Mouse (Mus musculus) forebrain, embryonic 14.5 days (tissue): ENCODE results near the gene Zfp956. TPM values are rescaled to one million over a fixed set of nuclear protein-coding genes. Genes with fewer than 3 reads are reported as not detected.

Source experiments
- ATAC-seq: fragments of 200-750 bp; cut with Nextera tagmentation; 2 replicates; pipeline ENCODE4 v1.8.0; 2017; ENCODE audit warnings: mild to moderate bottlenecking, moderate library complexity
- DNase-seq: peaks from one replicate; pipeline ENCODE4 v3.0.0-alpha.2; 2015; ENCODE audit warnings: low spot score
- H3K27ac ChIP-seq: fragments of 300-500 bp; sonication (generic); 2 replicates; pipeline ENCODE4 v1.5.1; 2014; ENCODE audit warnings: low read depth, mild to moderate bottlenecking, control low read depth, low read length, moderate library complexity
- H3K27me3 ChIP-seq: fragments of 300-500 bp; sonication (generic); replicated peaks from 2 replicates; pipeline ENCODE4 v1.6.1; 2014; ENCODE audit warnings: low read length, control low read depth, mixed read lengths; ENCODE audit not compliant: control insufficient read depth, insufficient read depth
- H3K36me3 ChIP-seq: fragments of 300-500 bp; sonication (generic); 2 replicates; pipeline ENCODE4 v1.6.1; 2014; ENCODE audit warnings: low read length, control low read depth; ENCODE audit not compliant: control insufficient read depth, insufficient read depth
- H3K4me1 ChIP-seq: fragments of 300-500 bp; sonication (generic); 2 replicates; pipeline ENCODE4 v1.6.1; 2014; ENCODE audit warnings: antibody characterized with exemption, low read length, control low read depth; ENCODE audit not compliant: control insufficient read depth, insufficient read depth
- H3K4me2 ChIP-seq: fragments of 300-500 bp; sonication (generic); 2 replicates; pipeline ENCODE4 v1.6.1; 2014; ENCODE audit warnings: mild to moderate bottlenecking, control low read depth, low read length
- H3K4me3 ChIP-seq: fragments of 300-500 bp; sonication (generic); 2 replicates; pipeline ENCODE4 v1.5.1; 2014; ENCODE audit warnings: low read depth, low read length, control low read depth
- H3K9ac ChIP-seq: fragments of 300-500 bp; sonication (generic); 2 replicates; pipeline ENCODE4 v1.6.1; 2014; ENCODE audit warnings: mild to moderate bottlenecking, low read length, control low read depth, moderate library complexity
- H3K9me3 ChIP-seq: fragments of 300-500 bp; sonication (generic); replicated peaks from 2 replicates; pipeline ENCODE4 v1.6.1; 2016; ENCODE audit warnings: low read length, control low read depth, mixed read lengths; ENCODE audit not compliant: control insufficient read depth
- WGBS: fragments of 180-500 bp; shearing (Covaris S2); extraction: QIAGEN DNeasy Blood & Tissue Kit; methylation state at CpG from one replicate; pipeline ENCODE4 v1.1.7; 2014; 5-methylcytosine and 5-hydroxymethylcytosine counted together
- polyA plus RNA-seq: library from polyadenylated mRNA; unstranded; fragments of >200 nt; fragmentation: Nextera tagmentation; extraction: Ambion mirVana; gene quantifications from 2 replicates; pipeline ENCODE4 v1.2.1, GENCODE M21; 2014

Zfp956 gene
- polyA plus RNA-seq = 16.0 and 18.8 TPM in 2 replicates

DNA sequence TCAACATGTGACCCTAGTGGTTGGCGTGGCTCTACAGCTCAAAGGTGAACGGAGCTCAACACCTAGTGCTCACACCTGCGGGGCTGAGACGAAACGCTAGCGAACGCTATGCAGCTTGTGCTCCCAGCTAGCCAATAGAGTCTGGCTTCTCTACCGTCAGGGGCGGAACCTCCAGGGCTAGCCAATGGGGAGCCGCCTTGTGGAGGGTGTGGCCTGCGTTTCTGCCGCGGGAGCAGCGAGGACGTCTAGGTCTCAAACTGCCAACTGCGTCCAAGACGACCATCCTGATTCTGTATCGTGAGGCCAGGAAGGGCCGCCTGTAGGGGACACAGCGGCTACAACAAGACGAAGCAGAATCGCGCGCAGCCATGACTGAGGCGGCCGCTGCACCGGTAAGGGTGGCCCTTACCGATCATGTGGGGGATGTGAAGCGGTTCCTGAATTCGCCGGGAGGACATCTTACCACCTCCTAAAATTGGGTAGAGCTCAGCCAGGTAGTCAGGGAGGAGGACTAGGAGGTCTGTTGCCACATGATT lies at the start of gene Zfp956:
Gene Zfp956 (plus strand): TSS at position 200 of the 536 bp plus-strand sequence.
- H3K9me3 ChIP-seq = no peaks in the 10 kb centered on the region
- WGBS = under 1% methylated on average over 31 of the region's 31 CpGs
- peak; percentile 96 for DNase-seq
- peaks cover 18% of the 10 kb centered on the region for H3K36me3 ChIP-seq
- no peaks in the 10 kb centered on the region for H3K27me3 ChIP-seq
- peak within 1 kb of the TSS; percentile 65 for H3K4me3 ChIP-seq
- H3K27ac ChIP-seq = peak within 1 kb of the TSS; percentile 34; the same call in 1 of the 2 replicates
- H3K4me2 ChIP-seq = peak within 1 kb of the TSS; percentile 59
- H3K9ac ChIP-seq = peak within 1 kb of the TSS; percentile 74
- H3K4me1 ChIP-seq = peaks cover 11% of the 10 kb centered on the region
- peak; percentile 100 for ATAC-seq

DNA sequence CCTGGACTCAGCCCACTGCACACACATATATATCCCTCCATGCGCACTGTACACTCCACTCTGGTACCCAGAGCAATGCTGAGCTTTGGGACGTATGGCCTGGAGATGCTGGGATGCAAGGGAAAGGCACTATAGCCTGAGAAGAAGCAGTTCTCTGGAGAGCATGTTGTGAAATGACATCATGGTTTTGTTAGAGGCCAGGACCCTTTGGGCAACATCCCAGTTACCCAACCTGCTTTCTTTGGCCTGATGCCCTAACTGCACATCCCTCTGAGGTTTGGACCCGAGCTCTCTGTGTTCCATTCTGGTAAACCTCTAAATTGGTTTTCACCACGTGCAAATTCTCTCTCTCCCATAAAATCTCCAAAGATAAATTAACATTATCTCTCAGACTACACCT lies 49.6 kb upstream of the Zfp956 start:
- no peaks in the 10 kb centered on the region for H3K27me3 ChIP-seq
- H3K4me1 ChIP-seq = no peaks in the 10 kb centered on the region
- no peaks in the 10 kb centered on the region for H3K9me3 ChIP-seq
- no peak overlapping the region for H3K27ac ChIP-seq
- 73% methylated on average over 4 of the region's 4 CpGs for WGBS
- ATAC-seq (no peak), DNase-seq (no peak)
- H3K4me2 ChIP-seq = no peak overlapping the region
- no peak overlapping the region for H3K9ac ChIP-seq
- no peak overlapping the region for H3K4me3 ChIP-seq
- H3K36me3 ChIP-seq = peaks cover 93% of the 10 kb centered on the region

DNA sequence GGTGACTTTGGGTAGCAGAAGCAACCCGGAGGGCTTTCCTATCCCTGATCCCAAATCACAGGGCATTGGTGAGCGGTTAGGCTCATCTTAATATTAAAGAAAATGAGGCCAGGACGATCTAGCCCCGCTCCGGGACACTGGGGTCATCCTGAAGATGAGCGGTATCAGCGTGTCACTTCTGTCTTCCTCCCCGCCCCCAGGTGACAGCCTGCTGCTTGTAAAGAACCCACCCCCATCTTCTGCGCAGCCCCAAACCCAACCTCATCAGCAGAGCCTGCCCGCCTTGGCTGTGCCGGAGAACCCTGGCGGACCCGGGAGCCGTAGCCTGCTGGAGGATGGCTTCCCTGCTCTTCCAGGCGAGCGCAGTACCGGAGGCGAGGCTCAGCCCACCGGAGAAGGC lies 48.8 kb upstream of the Zfp956 start:
- peaks cover 85% of the 10 kb centered on the region for H3K36me3 ChIP-seq
- ATAC-seq = 0 out of 2 replicates have a peak, but pooled peaks have one; percentile 15
- no peak overlapping the region for H3K27ac ChIP-seq
- H3K27me3 ChIP-seq = no peaks in the 10 kb centered on the region
- no peak overlapping the region for H3K4me3 ChIP-seq
- 43% methylated on average over 19 of the region's 19 CpGs for WGBS
- no peak for DNase-seq
- H3K9me3 ChIP-seq = no peaks in the 10 kb centered on the region
- H3K9ac ChIP-seq = no peak overlapping the region
- H3K4me2 ChIP-seq = no peak overlapping the region
- H3K4me1 ChIP-seq = no peaks in the 10 kb centered on the region

DNA sequence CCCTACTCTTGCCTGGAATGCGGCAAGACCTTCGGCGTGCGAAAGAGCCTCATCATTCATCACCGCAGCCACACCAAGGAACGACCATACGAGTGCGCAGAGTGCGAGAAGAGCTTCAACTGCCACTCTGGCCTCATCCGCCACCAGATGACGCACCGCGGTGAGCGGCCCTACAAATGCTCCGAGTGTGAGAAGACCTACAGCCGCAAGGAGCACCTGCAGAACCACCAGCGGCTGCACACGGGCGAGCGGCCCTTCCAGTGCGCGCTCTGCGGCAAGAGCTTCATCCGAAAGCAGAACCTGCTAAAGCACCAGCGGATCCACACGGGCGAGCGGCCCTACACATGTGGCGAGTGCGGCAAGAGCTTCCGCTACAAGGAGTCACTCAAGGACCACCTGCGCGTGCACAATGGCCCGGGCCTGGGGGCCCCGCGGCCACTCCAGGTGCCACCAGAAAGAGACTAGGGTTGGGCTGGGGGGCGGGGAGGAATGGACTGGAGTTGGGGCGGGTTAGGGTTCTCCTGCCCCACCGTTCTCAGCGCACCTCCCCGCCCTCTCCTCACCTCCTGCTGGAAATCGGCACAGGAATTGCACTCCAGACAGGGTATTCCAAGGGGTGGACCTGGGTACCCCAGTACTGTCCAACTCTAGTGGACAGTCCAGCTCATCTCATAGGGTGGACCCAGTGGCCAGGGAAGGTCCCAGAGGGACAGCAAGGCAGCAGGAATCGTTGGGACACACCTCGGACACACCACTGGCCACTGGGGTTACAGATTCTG lies 48.1 kb upstream of the Zfp956 start:
- H3K9ac ChIP-seq = no peak overlapping the region
- H3K27ac ChIP-seq = no peak overlapping the region
- no peaks in the 10 kb centered on the region for H3K27me3 ChIP-seq
- no peaks in the 10 kb centered on the region for H3K9me3 ChIP-seq
- H3K4me1 ChIP-seq = no peaks in the 10 kb centered on the region
- H3K4me2 ChIP-seq = no peak overlapping the region
- no peak overlapping the region for H3K4me3 ChIP-seq
- WGBS = 50% methylated on average over 44 of the region's 44 CpGs
- no peak for DNase-seq
- peaks cover 78% of the 10 kb centered on the region for H3K36me3 ChIP-seq
- ATAC-seq = no peak

DNA sequence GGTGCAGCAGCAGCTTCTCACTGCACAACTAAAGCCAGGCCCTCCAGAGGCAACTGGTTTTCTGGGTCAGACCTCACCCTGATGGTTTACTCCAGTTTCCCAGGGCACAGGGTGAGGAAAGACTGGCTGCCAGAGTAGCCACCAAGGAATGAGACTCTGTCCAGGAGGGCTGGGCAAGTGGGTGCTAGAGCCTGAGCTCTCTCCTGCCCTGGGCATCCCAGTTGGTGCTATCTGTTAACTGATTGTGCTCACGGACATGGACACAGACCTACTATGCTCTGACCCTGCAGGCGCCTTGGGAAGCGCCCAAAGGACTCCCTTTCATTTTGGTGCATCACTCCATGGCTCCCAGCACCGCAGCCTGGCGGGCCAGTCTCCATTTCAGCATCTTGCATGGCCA lies 46.9 kb upstream of the Zfp956 start:
- no peaks in the 10 kb centered on the region for H3K27me3 ChIP-seq
- peaks cover 66% of the 10 kb centered on the region for H3K36me3 ChIP-seq
- H3K4me2 ChIP-seq = no peak overlapping the region
- ATAC-seq (no peak), DNase-seq (no peak)
- WGBS = 92% methylated on average over 5 of the region's 5 CpGs
- H3K27ac ChIP-seq = no peak overlapping the region
- no peaks in the 10 kb centered on the region for H3K4me1 ChIP-seq
- no peak overlapping the region for H3K9ac ChIP-seq
- H3K9me3 ChIP-seq = no peaks in the 10 kb centered on the region
- H3K4me3 ChIP-seq = no peak overlapping the region

DNA sequence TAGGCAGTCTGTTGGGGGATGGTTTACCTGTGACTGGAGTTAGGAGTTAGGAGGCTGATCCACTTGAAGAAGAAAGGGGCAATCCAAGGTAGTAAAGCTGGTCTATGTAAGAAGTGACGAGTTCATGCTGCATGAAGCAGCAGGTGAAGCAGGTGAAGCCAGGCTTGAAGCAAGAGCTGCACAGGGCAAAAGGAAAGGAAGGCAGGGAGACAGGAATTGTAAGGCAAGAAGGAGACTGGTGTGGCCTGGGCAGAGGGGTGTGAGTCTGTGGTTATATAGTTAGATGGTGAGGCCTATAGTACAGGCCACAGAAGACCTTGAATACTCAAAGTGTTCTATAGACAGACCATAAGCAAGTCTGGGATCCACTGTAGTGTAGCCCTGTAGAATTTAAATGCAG lies 44.2 kb upstream of the Zfp956 start:
- DNase-seq (no peak), ATAC-seq (no peak)
- H3K4me3 ChIP-seq = no peak overlapping the region
- H3K9ac ChIP-seq = no peak overlapping the region
- no peaks in the 10 kb centered on the region for H3K4me1 ChIP-seq
- 86% methylated on average over 1 of the region's 1 CpGs for WGBS
- peaks cover 43% of the 10 kb centered on the region for H3K36me3 ChIP-seq
- H3K9me3 ChIP-seq = no peaks in the 10 kb centered on the region
- no peak overlapping the region for H3K27ac ChIP-seq
- H3K4me2 ChIP-seq = no peak overlapping the region
- H3K27me3 ChIP-seq = no peaks in the 10 kb centered on the region

DNA sequence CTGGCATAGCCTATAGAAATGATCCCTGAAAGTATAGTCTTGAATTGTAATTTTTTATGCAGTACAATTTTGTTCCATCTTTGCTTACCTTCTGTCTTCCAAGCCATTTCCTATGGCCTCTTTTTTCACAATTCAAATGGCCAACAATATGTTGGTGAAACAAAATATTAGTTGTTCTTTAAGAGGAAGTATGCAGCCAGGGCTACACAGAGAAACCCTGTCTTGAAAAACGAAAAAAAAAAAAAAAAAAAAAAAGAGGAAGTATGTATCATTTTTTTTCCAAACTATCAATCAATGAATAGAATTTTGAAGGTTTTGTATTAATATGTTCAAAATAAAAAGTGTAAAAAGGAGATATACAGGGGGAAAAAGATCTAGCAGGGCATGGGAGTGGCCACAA lies 41.5 kb upstream of the Zfp956 start:
- no peaks in the 10 kb centered on the region for H3K4me1 ChIP-seq
- no peak for DNase-seq
- no peak overlapping the region for H3K27ac ChIP-seq
- H3K36me3 ChIP-seq = peaks cover 17% of the 10 kb centered on the region
- no peak overlapping the region for H3K4me3 ChIP-seq
- H3K9me3 ChIP-seq = no peaks in the 10 kb centered on the region
- ATAC-seq = no peak
- 73% methylated on average over 1 of the region's 1 CpGs for WGBS
- H3K4me2 ChIP-seq = no peak overlapping the region
- no peak overlapping the region for H3K9ac ChIP-seq
- H3K27me3 ChIP-seq = no peaks in the 10 kb centered on the region

DNA sequence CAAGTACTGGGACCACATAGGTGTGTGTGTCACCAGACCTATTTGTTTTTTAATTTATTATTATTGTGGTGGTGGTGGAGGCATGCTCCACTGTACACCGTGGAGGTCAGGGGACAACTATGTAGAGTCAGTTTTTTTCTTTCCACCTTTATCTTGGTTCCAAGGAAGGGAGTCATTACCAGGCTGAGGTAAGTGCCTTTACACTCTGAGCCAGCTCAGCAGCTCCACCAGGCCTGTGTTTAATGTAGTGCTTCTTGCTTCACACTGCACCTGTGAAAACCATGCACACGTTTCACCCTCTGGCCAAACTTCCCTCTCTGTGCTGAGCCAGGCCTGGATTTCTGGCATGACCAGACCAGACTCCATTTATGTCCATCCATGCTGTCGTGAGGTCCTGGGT lies 40.2 kb upstream of the Zfp956 start:
- no peaks in the 10 kb centered on the region for H3K4me1 ChIP-seq
- no peak overlapping the region for H3K4me3 ChIP-seq
- no peak for ATAC-seq
- H3K4me2 ChIP-seq = no peak overlapping the region
- 59% methylated on average over 3 of the region's 3 CpGs for WGBS
- H3K36me3 ChIP-seq = peaks cover 4% of the 10 kb centered on the region; the same call in 1 of the 2 replicates
- H3K27ac ChIP-seq = no peak overlapping the region
- no peaks in the 10 kb centered on the region for H3K27me3 ChIP-seq
- H3K9ac ChIP-seq = no peak overlapping the region
- H3K9me3 ChIP-seq = no peaks in the 10 kb centered on the region
- DNase-seq = no peak

DNA sequence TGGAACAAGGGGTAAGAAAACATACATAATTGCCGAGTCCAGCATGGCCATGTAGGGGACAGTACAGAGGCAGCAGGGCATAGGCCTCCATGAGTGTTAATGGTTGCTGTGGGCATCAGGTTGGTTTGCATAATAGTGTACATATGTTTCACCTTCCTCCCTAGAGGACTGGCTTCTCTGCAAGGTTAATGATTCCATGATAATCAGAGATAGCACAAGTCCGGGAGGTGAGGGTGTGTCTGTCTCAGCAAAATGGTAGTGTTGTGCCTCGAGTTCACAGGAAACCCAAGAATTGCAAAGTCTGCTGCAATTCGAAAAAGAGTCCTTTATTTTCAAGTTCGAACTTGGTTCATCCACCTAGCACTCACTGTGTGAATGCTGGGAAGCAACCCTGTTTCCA lies 36.1 kb upstream of the Zfp956 start:
- Histone ChIP-seq H3K36me3 (no peaks in the 10 kb centered on the region), H3K4me3 (no peak overlapping the region), H3K4me2 (no peak overlapping the region), H3K27me3 (no peaks in the 10 kb centered on the region), H3K27ac (no peak overlapping the region), H3K9me3 (no peaks in the 10 kb centered on the region), H3K9ac (no peak overlapping the region), H3K4me1 (peaks cover 8% of the 10 kb centered on the region)
- 85% methylated on average over 5 of the region's 5 CpGs for WGBS
- DNase-seq (no peak), ATAC-seq (no peak)
